Mouse (Mus musculus) layer of hippocampus, adult 18-20 months (tissue): ENCODE measurements at regions not wholly inside any gene's neighbourhood (a gene's known extent, or its start where the extent isn't known, plus 50 kb on each side); places are given as distances from the start of the nearest gene placed in this dataset.
A peak's percentile ranks its signal among the peaks of the same experiment; 100 is the strongest.
"Not testable (repeated sequence)": the region's sequence is repeated elsewhere in the genome, so short reads cannot be mapped to it uniquely, and the experiment has no call there.

Source experiments
- DNase-seq, 2 experiments: peaks; one replicate each; pipeline ENCODE4 v3.0.0; 2022; ENCODE audit warnings: low spot score in 2 of 2

DNA sequence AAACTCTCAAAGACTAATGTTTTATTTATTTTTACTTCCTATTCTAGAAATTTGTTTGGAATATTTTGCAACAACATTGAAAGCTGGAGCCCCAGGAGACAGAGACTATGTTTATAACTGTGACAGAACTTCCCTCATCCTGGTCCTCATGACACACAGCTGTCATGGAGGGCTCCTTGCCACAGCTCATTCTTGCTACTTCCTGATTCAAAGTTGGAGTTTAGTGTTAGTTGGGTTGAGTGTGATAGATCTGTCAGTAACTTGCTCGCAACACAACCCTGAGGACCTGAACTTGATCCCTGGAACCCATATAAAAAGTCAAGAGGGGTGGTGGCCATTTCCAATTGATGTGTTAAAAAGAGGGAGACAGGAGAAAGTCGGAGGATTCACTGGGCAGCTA, 328.3 kb upstream of the Nox3 start:
- DNase-seq, result no peak

GRCm38 (mm10) chr17:4029202-4029601, 333.1 kb upstream of the Nox3 start:
- no peak for DNase-seq

- DNase-seq, result no peak
Observed at GRCm38 (mm10) chr17:4034816-4035360, 338.8 kb upstream of the Nox3 start.

DNA sequence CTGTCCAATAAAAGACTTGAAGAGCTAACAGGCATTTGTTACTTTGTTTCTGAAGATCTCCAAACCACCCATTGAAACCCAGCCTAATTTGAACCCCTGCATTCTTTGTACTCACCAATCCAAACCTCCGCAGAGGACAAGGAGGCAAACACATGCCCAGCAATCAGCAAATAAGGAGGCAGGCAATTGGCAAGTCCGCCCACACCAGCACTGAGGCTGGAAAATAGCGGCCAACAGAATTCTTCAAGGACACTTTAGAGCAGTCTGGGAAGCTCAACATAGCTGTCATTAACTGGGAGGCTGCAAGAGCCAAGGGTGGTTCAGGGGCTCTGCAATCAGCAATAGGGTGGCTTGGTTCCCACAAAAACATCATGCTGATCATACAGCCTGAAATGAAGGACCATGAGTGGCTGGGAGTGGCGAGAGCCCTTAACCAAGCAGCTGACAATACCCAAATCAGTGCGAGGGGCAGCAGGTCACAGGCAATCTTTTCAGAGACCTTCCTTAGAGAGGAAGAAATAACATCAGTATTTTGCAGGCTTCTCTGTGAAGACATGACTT, 344.1 kb upstream of the Nox3 start:
- DNase-seq, result no peak

DNA sequence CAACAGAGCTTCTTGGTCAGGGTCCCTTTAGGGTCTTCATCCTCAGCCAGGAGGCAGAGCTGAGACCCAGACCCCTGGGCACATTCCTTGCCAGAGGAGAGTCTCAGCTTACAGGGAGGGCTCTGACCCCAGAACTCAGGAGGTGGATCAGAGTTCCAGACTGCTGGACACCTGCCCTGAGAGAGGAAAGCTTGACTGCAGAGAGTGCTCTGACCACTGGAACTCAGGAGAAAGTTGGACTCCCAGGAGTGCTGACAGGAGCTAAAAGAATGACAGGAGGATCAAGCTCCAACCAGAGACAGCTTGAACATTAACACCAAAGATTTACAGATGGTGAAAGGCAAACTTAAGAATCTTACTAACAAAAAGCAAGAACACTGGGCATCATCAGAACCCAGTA, 364.1 kb upstream of the Nox3 start:
- DNase-seq, result not testable (repeated sequence)

DNA sequence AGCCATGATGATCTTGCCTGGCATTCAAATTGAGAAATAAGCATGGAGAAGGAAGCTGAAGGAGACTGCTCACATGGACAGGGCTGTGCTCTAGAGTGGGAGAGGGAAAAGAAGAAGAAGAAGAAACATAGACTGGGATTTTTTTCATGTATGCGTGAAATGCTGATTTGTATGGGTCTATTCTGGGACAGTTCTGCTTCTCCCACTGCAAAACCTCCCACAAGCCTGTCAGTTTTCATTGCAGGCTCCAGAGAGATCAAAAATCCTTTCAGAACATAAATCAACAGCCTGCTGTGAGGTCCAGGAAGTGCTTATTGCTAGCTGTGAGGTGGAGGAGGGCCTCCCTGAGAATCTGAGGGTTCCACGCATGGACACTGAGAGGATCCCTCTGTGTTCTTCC, 377.3 kb upstream of the Nox3 start:
- peak in 1 of 2 experiments; percentile 18 for DNase-seq

DNA sequence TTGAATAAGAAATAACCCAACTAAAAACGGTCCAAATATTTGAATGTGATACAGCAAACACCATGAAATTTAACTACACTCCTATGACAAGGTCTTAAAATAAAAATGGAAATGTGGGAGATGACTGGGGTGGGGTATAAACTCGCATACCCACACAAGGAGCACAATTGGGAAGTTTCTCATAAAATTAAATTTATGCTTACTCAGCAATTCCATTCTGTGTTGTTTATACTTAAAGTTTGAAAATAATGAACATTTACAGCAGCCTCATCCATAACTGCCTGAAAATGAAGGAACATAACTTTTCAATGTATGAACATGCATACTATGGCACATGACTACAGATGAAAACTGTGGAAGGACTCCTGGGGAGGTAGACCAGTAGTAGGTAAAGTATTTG, 384.5 kb upstream of the Nox3 start:
- DNase-seq, result no peak

- no peak for DNase-seq
Observed at GRCm38 (mm10) chr17:4094621-4095020, 398.6 kb upstream of the Nox3 start.

GRCm38 (mm10) chr17:4103321-4103720, 407.3 kb upstream of the Nox3 start:
- DNase-seq, result no peak

DNA sequence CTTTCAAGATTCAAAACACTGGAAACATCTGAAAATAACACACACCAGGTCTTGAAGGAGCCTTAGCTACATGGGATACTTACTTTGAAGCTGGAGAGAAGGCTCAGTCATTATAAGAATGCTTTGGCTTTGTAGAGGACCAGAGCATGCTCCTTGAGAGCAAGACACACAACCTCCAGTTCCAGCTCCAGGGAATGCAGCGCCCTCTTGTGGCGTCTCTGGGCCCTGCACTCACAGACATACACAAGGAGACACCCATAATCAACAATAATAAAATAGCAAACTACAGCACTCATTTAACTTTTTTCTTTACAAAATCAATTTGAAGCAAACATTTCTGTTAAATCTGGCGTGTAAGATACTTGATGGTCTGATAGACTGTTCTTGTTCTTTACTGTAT, 413.2 kb upstream of the Nox3 start:
- peak in 1 of 2 experiments; percentile 21 for DNase-seq

GRCm38 (mm10) chr17:4113021-4113420, 417.0 kb upstream of the Nox3 start:
- no peak for DNase-seq

DNA sequence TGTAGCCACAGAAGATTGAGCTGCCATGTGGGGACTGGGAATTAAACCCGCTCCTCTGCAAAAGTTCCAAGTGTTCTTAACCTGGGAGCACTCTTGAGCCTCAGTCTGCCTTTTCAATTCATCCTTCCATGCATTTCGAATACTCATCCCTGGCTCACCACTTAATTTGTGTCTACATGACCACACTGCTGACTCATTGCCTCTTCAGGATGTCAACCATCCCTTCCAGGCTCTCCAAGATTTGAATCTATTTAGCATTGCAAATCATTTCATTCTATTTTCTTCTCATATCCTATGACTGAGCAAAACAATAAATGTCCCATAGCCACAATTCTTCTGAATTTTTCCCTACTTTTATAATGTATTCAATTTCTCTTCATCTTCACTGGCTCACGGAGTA, 420.4 kb upstream of the Nox3 start:
- DNase-seq, result no peak

- no peak for DNase-seq
Observed at GRCm38 (mm10) chr17:4133678-4134077, 437.6 kb upstream of the Nox3 start.

DNA sequence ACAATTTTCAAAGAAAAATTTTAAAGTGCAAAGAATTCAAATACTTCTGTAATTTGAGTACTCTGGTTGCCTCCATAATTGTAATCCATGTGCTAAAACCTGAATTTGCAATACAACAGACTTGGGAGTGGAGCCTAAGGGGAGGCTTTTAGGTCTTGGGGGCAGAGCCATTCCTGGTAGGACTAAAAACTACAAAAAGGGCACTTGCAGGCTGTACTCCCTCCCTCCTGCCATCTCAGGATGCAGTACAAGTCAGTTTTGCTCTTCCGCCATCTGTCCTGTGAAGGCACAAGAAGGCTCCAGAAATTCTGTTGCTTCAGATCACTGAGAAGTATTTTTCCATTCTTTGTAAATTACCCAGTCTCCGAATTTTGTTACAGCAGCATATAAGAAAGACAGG, 467.4 kb upstream of the Nox3 start:
- no peak for DNase-seq

- DNase-seq, result no peak
Observed at GRCm38 (mm10) chr17:4173951-4174361, 477.9 kb upstream of the Nox3 start.

DNA sequence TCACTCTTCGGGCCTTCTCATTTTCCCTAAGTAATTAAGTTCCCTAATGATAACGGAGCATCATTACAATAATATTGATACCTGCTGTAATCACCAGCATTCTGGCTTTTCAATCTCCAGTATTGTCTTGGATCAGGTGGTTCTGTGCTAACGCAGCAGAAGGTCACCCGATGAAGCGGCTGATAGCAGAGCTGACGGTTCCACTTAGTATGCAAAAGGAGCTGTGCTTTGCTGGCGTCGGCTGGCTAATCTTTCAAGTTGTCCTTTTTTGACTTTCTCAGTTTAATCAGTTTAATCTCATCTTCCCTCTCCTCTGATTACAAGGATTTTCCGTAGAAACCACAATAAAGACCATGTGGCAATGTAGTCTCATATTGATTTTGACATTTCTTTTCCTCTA, 478.9 kb upstream of the Nox3 start:
- DNase-seq, result no peak

DNA sequence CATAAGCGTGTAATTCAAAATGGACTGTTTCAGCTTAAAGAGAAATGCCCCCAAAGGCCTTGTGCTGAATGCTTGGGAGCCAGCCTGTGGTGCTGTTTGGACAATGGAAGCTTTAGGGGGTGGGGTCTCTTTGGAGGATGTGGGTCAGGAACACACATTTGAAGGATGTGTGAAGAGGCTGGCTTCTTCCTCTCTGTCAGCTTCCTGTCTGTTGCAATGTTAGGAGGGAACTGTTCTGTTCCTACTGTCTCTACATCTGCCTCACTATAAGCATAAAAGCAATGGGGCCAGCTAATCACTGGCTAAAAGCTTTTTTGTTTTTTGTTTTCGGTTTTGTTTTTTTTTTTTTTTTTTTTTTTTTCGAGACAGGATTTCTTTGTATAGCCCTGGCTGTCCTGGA, 480.5 kb upstream of the Nox3 start:
- no peak for DNase-seq

DNA sequence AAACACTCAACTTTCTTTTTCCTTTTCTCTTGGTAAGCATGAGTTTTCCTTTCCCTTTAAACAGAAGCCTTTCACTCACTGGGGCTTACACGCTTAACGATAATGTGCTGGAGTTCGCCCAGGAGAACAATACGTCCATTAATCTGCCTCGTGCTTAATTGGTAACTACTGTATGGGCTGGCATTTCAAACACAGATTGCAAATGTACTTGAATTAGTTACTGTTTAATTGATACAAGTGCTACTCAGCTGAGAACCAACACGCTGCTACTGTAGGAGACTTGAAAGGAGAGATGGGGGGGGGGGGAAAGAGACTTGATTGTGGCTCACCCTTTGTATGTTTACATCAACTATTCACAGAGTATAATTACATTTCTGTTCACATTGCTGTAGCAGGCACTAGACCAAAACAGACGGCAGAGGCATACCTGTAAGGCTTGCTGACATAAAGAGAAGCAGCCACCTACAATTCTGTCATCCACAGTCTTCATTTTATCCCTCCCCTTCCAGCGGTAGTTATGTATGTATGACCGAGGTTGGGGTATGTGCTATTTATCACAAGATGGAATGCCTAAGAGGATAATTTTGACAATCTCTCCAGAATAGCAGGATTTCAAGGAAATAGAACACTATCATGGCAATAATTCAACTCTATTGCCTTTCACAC, 481.6 kb upstream of the Nox3 start:
- no peak for DNase-seq

- DNase-seq, result no peak
Observed at GRCm38 (mm10) chr17:4179271-4179670, 483.2 kb upstream of the Nox3 start.

DNA sequence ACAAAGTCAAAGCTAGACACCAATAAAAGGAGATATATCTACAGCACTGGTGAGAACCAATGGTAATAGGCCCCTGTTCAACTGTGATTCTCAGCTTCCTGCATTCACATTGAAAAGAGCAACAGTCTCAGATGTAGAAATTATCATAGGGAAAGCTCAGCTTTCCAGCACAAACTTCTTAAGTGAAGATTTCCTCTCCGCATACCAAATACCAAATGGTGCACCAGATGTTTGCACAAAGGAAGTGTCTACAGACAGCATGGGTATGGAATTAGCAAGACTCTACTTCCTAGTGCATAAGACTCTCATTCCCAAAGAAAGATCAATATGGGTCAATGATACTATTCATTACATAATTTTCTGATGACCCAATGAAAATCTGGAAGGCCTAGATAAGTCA, 486.0 kb upstream of the Nox3 start:
- peak in 1 of 2 experiments; percentile 40 for DNase-seq

GRCm38 (mm10) chr17:4186802-4187201, 490.7 kb upstream of the Nox3 start:
- no peak for DNase-seq

GRCm38 (mm10) chr17:4187606-4188005, 491.5 kb upstream of the Nox3 start:
- no peak for DNase-seq

DNA sequence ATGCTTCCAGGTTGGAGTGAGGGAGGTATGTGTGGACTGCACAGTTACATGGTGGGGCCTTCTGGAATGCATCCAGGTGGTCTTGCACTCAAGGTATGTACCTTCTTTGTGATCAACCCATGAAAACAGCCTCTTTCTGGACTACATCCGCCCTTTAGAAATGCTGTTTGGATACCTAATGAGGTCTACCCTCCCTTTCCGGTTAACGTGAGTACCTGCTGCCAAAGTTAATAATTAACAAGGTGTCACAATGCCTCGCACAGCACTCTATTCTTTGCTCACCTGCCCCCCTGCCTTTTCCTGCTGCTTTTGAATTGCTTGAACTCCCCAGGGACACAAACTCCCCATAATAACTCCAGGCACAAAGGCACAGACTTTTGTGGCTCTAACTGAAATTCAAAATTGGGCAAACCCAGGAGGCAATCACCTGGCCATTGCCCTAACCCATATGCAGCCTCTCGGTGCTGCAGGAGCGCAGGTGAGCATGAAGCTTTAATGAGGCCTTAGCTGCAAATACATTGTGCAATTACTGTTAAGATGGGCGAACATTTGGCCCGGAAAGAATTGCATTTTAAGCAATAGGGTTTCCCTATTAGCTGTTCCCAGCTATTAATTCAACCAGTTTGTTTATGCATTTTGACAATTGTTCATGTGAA, 500.9 kb upstream of the Nox3 start:
- DNase-seq, result no peak
